Mouse (Mus musculus) intestine, embryonic 15.5 days (tissue): ENCODE measurements around the gene Neurl2. TPM values are rescaled to one million over a fixed set of nuclear protein-coding genes. Genes with fewer than 3 reads are reported as not detected.
"Not testable (repeated sequence)": the region's sequence is repeated elsewhere in the genome, so short reads cannot be mapped to it uniquely, and the experiment has no call there.

ENCODE experiments used
- ATAC-seq: fragments of 200-750 bp; cut with Nextera tagmentation; 2 replicates; pipeline ENCODE4 v1.8.0; 2017; ENCODE audit warnings: moderate TSS enrichment, moderate library complexity
- H3K27ac ChIP-seq: fragments of 300-500 bp; sonication (generic); 2 replicates; pipeline ENCODE4 v1.5.1; 2015; ENCODE audit warnings: mild to moderate bottlenecking, inconsistent platforms
- H3K27me3 ChIP-seq: fragments of 300-500 bp; sonication (generic); replicated peaks from 2 replicates; pipeline ENCODE4 v1.6.1; 2015; ENCODE audit warnings: inconsistent platforms
- H3K36me3 ChIP-seq: fragments of 300-500 bp; sonication (generic); 2 replicates; pipeline ENCODE4 v1.6.1; 2015; ENCODE audit warnings: inconsistent platforms
- H3K4me1 ChIP-seq: fragments of 300-500 bp; sonication (generic); replicated peaks from 2 replicates; pipeline ENCODE4 v1.6.1; 2015; ENCODE audit warnings: inconsistent platforms
- H3K4me2 ChIP-seq: fragments of 300-500 bp; sonication (generic); replicated peaks from 2 replicates; pipeline ENCODE4 v1.6.1; 2015; ENCODE audit warnings: mild to moderate bottlenecking, inconsistent platforms
- H3K4me3 ChIP-seq: fragments of 300-500 bp; sonication (generic); replicated peaks from 2 replicates; pipeline ENCODE4 v1.5.1; 2015; ENCODE audit warnings: inconsistent platforms
- H3K9ac ChIP-seq: fragments of 300-500 bp; sonication (generic); 2 replicates; pipeline ENCODE4 v1.6.1; 2015; ENCODE audit warnings: inconsistent platforms
- H3K9me3 ChIP-seq: fragments of 300-500 bp; sonication (generic); 2 replicates; pipeline ENCODE4 v1.6.1; 2016; ENCODE audit warnings: inconsistent platforms
- WGBS: fragments of 180-500 bp; shearing (Covaris S2); methylation state at CpG from one replicate; pipeline ENCODE4 v1.1.7; 2015; 5-methylcytosine and 5-hydroxymethylcytosine counted together
- polyA plus RNA-seq: library from polyadenylated mRNA; unstranded; fragments of >200 nt; fragmentation: Nextera tagmentation; extraction: Ambion mirVana; gene quantifications from 2 replicates; pipeline ENCODE4 v1.2.1, GENCODE M21; 2015

Gene Neurl2
- polyA plus RNA-seq = 6.8 and 7.4 TPM in 2 replicates

GRCm38 (mm10) chr2:164833314-164833959 is at the start of gene Neurl2:
Gene Neurl2, minus strand, starts transcription at chr2:164833456.
- peak within 1 kb of the TSS; percentile 85 for H3K9ac ChIP-seq
- WGBS = under 1% methylated on average over 31 of the region's 31 CpGs
- no peaks in the 10 kb centered on the region for H3K27me3 ChIP-seq
- peak within 1 kb of the TSS; percentile 92 for H3K27ac ChIP-seq
- peak; percentile 74 for ATAC-seq
- H3K4me3 ChIP-seq = peak within 1 kb of the TSS; percentile 79
- no peaks in the 10 kb centered on the region for H3K9me3 ChIP-seq
- H3K4me2 ChIP-seq = peak within 1 kb of the TSS; percentile 99
- peaks cover 13% of the 10 kb centered on the region for H3K4me1 ChIP-seq
- peaks cover 13% of the 10 kb centered on the region for H3K36me3 ChIP-seq

- no peak overlapping the region for H3K4me3 ChIP-seq
- no peak overlapping the region for H3K27ac ChIP-seq
- WGBS = 81% methylated on average over 9 of the region's 9 CpGs
- H3K9me3 ChIP-seq = no peaks in the 10 kb centered on the region
- no peak overlapping the region for H3K4me2 ChIP-seq
- no peak for ATAC-seq
- no peaks in the 10 kb centered on the region for H3K27me3 ChIP-seq
- peaks cover 16% of the 10 kb centered on the region for H3K4me1 ChIP-seq
- no peak overlapping the region for H3K9ac ChIP-seq
- H3K36me3 ChIP-seq = peaks cover 39% of the 10 kb centered on the region
Observed at GRCm38 (mm10) chr2:164882619-164883018, 49.4 kb upstream of the Neurl2 start.

DNA sequence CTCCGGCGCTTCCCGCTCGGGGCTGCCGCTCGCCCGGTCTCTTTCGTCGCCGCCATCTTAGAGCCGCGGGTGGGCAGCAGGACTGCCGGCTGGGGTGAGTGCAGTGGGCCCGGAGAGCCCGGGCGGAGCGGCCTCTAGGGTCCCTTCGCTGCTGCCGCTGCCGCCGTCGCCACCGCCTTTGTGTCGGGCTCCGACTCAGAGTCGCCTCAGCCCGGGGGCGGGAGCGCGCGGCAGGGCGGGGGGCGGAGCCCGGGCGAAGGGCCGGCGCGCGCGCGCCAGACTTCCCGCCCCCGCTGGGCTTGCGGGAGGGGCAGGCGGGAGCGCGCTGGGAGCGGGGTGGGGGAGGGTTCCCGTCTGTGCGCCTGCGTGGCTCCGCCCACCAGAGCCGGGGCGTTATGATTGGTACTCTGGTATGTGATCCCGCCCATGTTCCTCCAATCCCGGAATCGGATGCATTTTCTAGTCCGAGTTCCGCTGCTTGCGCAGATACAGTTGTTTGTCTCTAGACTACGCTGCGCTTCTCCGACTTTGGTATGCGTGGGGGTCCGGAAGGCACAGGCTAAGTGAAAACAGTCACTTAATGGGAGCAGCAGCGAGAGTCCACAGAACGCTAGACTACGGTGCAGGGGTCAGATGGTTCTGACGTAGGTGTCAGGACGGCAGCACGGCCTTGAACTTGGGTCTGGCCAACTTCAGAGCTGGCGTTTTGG is 46.5 kb upstream of the Neurl2 start:
- Histone ChIP-seq H3K9me3 (no peaks in the 10 kb centered on the region), H3K4me2 (peak overlapping the region; percentile 83), H3K27me3 (no peaks in the 10 kb centered on the region), H3K4me3 (peak overlapping the region; percentile 91), H3K36me3 (peaks cover 14% of the 10 kb centered on the region), H3K9ac (peak overlapping the region; percentile 100), H3K27ac (peak overlapping the region; percentile 100), H3K4me1 (peaks cover 13% of the 10 kb centered on the region)
- peak; percentile 90 for ATAC-seq
- under 1% methylated on average over 69 of the region's 72 CpGs for WGBS

GRCm38 (mm10) chr2:164879228-164879567 is 45.9 kb upstream of the Neurl2 start, which contains the start of gene Pcif1:
Gene Pcif1, plus strand, starts transcription at chr2:164879304.
- peak; percentile 88 for ATAC-seq
- Histone ChIP-seq H3K4me3 (peak within 1 kb of the TSS; percentile 91), H3K4me2 (peak within 1 kb of the TSS; percentile 83), H3K27me3 (no peaks in the 10 kb centered on the region), H3K27ac (peak within 1 kb of the TSS; percentile 100), H3K4me1 (peaks cover 19% of the 10 kb centered on the region), H3K9ac (peak within 1 kb of the TSS; percentile 100), H3K36me3 (peaks cover 11% of the 10 kb centered on the region), H3K9me3 (no peaks in the 10 kb centered on the region)
- WGBS = under 1% methylated on average over 38 of the region's 40 CpGs

DNA sequence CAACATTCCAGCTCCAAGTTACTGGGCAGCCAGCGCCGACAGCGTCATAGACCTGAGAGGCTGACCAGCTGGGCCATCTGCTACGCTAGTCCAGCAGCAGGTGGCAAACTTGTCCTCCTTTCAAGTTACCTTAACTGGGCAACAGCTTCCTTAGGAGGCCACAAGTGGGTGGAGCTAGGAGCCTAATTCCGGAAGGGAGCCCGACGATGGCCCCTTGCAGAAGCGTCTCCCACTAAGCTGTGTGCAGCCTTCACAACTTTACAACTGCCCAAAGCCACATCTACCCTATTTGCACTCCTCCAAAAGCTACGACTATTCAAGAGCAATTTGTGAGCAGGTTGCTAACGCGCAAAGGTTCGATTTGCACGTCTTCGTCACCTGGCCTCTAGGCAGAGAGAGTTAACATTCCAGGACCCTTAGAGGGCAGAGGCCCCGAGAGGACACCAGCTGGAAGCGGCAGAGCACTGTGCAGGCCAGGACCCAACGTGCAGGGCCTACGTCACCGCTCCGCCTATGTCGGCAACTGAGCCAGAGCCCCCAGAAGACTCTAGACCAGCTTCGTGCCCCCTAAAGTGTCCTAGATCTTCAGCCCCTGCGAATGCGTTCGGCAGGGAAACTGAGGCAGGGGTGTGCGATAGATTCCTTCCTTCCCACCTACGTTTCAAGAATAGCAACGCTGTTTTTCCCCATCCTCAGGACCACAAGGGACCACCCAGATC is 45.4 kb upstream of the Neurl2 start:
- H3K36me3 ChIP-seq = peaks cover 7% of the 10 kb centered on the region
- peak overlapping the region; percentile 100 for H3K9ac ChIP-seq
- H3K4me2 ChIP-seq = peak overlapping the region; percentile 83
- peak overlapping the region; percentile 91 for H3K4me3 ChIP-seq
- peaks cover 24% of the 10 kb centered on the region for H3K4me1 ChIP-seq
- H3K27ac ChIP-seq = peak overlapping the region; percentile 100
- ATAC-seq = peak; percentile 69
- H3K27me3 ChIP-seq = no peaks in the 10 kb centered on the region
- 1% methylated on average over 28 of the region's 28 CpGs for WGBS
- no peaks in the 10 kb centered on the region for H3K9me3 ChIP-seq

DNA sequence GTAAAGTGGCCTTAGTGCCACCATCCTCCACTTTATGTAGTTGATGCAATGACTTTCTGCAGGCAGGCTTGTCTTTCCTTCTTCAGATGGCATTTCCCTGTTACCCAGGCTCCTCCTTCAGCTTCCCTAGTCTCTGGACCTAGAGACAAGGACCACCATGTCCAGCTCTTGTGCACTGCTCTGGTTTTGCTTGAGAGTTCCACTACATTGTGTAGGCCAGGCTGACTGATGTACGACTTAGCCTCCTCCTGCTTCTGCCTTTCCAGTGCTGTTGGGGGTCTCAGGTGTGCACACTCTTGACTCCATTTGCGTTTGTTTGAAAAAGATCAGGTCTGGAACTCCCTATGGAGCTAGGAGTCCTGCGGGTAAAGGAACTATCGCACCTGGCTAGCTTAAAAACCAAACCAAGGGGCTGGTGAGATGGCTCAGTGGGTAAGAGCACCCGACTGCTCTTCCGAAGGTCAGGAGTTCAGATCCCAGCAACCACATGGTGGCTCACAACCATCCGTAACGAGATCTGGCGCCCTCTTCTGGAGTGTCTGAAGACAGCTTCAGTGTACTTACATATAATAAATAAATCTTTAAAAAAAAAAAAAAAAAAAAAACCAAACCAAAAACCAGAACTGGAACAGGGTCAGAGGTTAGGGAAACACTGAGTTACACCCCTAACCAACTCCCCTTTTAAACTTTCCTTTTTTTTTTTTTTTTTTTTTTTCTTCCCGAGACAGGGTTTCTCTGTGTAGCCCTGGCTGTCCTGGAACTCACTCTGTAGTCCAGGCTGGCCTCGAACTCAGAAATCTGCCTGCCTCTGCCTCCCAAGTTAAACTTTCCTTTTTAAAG is 44.3 kb upstream of the Neurl2 start:
- H3K9ac ChIP-seq, ATAC-seq, H3K27me3 ChIP-seq, H3K36me3 ChIP-seq, H3K9me3 ChIP-seq: not testable (repeated sequence)
- 76% methylated on average over 11 of the region's 11 CpGs for WGBS
- peaks cover 25% of the 10 kb centered on the region for H3K4me1 ChIP-seq
- 0 out of 2 replicates have a peak overlapping the region, but pooled peaks have one; percentile 91 for H3K4me3 ChIP-seq
- H3K27ac ChIP-seq = peak overlapping the region; percentile 100; the same call in 1 of the 2 replicates
- H3K4me2 ChIP-seq = peak overlapping the region; percentile 83

DNA sequence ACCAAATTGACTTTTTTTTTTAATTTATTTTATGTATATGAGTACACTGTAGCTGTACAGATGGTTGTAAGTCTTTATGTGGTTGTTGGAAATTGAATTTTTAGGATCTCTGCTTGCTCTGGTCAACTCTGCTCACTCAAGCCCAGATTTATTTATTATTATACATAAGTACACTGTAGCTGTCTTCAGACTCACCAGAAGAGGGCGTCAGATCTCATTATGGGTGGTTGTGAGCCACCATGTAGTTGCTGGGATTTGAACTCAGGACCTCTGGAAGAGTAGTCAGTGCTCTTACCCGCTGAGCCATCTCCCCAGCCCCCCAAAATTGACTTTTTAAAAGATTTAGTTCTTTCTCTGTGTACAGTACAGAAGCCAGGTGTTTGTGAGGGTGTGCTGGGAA is 42.4 kb upstream of the Neurl2 start:
- ATAC-seq, H3K9ac ChIP-seq, H3K27ac ChIP-seq, H3K4me3 ChIP-seq, H3K36me3 ChIP-seq, H3K27me3 ChIP-seq, H3K4me2 ChIP-seq, H3K9me3 ChIP-seq: not testable (repeated sequence)
- WGBS = 42% methylated on average over 2 of the region's 2 CpGs
- H3K4me1 ChIP-seq = peaks cover 20% of the 10 kb centered on the region

DNA sequence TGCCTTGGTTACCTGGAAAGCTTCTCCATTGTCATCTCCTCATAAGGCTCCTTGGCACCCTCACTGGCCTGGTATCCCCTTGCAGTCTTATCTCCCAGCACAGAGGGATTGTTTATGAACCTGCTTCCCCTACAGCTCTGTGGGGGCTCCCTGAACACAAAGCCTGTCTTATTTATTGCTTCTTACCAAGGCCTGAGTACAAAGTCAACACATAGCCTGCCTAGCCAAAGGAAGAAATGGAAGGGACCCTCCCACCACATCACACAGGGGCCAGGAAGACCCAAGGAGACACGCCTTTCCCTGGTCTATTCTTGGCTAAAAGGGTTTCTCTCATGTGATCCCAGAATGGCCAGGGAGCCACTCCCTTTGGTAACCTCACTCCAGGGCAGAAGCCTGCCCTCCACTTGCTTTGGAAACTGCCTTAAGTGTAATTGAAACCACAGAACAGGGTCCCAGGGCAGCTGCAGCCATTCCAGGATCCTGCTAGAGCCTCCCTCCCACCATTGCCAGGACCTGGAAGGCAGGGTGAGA is 41.0 kb upstream of the Neurl2 start:
- no peaks in the 10 kb centered on the region for H3K27me3 ChIP-seq
- H3K27ac ChIP-seq = peak overlapping the region; percentile 79
- H3K4me2 ChIP-seq = no peak overlapping the region; the same call in 1 of the 2 replicates
- H3K4me1 ChIP-seq = peaks cover 17% of the 10 kb centered on the region
- 17% methylated on average over 1 of the region's 1 CpGs for WGBS
- no peak overlapping the region for H3K4me3 ChIP-seq
- ATAC-seq = peak; percentile 17; the same call in 1 of the 2 replicates
- no peak overlapping the region for H3K9ac ChIP-seq
- no peaks in the 10 kb centered on the region for H3K36me3 ChIP-seq
- no peaks in the 10 kb centered on the region for H3K9me3 ChIP-seq

- ATAC-seq = no peak
- 48% methylated on average over 3 of the region's 3 CpGs for WGBS
Observed at GRCm38 (mm10) chr2:164873621-164874020, 40.4 kb upstream of the Neurl2 start.

GRCm38 (mm10) chr2:164871602-164872303 is 38.5 kb upstream of the Neurl2 start:
- 58% methylated on average over 6 of the region's 6 CpGs for WGBS
- H3K4me1 ChIP-seq = peaks cover 19% of the 10 kb centered on the region
- H3K9me3 ChIP-seq = no peaks in the 10 kb centered on the region
- no peak overlapping the region for H3K4me2 ChIP-seq
- H3K36me3 ChIP-seq = no peaks in the 10 kb centered on the region
- no peak overlapping the region for H3K4me3 ChIP-seq
- no peaks in the 10 kb centered on the region for H3K27me3 ChIP-seq
- H3K9ac ChIP-seq = no peak overlapping the region
- 0 out of 2 replicates have a peak overlapping the region, but pooled peaks have one; percentile 48 for H3K27ac ChIP-seq
- peak; percentile 58 for ATAC-seq

More at GRCm38 (mm10) chr2:164873621-164874020, 40.4 kb upstream of the Neurl2 start:
- Histone ChIP-seq H3K27me3 (no peaks in the 10 kb centered on the region), H3K4me3 (no peak overlapping the region), H3K9me3 (no peaks in the 10 kb centered on the region), H3K4me1 (peaks cover 17% of the 10 kb centered on the region), H3K27ac (0 out of 2 replicates have a peak overlapping the region, but pooled peaks have one; percentile 13), H3K36me3 (no peaks in the 10 kb centered on the region), H3K4me2 (no peak overlapping the region; the same call in 1 of the 2 replicates), H3K9ac (no peak overlapping the region)

DNA sequence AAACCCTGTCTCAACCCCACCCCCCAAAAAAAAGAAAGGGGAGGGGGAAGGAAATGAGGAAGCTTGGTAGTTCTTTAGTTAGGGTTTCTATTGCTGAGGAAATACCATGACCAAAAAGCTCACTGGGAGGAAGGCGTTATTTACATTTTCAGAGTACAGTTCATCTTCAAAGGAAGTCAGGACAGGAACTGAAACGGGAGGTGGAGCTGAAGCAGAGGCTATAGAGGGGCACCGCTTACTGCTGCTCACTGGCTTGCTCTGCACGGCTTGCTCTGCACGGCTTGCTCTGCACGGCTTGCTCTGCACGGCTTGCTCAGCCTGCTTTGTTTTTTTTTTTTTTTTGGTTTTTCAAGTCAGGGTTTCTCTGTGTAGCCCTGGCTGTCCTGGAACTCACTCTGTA is 35.2 kb upstream of the Neurl2 start:
- no peak overlapping the region for H3K9ac ChIP-seq
- H3K36me3 ChIP-seq = no peaks in the 10 kb centered on the region
- 49% methylated on average over 7 of the region's 7 CpGs for WGBS
- H3K4me2 ChIP-seq = no peak overlapping the region
- peaks cover 9% of the 10 kb centered on the region for H3K4me1 ChIP-seq
- no peak overlapping the region for H3K4me3 ChIP-seq
- no peaks in the 10 kb centered on the region for H3K27me3 ChIP-seq
- no peak for ATAC-seq
- H3K27ac ChIP-seq = no peak overlapping the region
- H3K9me3 ChIP-seq = no peaks in the 10 kb centered on the region
